Mouse (Mus musculus): Measurements from ENCODE around the gene Calm1.
"Not testable (repeated sequence)": the region's sequence is repeated elsewhere in the genome, so short reads cannot be mapped to it uniquely, and the experiment has no call there.

DNA sequence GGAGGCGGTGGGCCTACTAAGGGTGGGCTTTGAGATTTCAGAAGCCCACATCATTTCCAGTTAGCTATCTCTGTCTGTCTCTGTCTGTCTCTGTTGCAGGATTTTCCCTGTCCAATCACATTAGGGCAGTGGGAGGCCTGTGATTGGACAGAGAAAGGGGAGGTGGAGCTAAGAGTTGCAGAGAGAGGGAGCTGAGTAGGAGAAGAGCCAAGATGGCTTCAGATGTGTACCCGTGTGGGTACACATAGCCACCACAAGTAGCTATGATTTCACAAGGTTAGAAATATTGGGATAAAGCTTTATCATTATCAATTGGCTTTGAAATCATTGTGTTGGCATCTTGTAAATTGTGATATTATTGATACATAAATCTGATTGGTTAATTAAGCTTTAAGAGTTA lies 17.9 kb downstream of the Calm1 start:
- TF ChIP-seq CTCF, POLR2A (IDR thresholded peaks at IDR 0.05; ENCODE audit: extremely low read depth, insufficient read depth, low read length): not testable (repeated sequence)
